Mouse (Mus musculus) lung, adult 2 months (tissue): Measurements from ENCODE around the gene Syndig1l. TPM values are rescaled to one million over a fixed set of nuclear protein-coding genes. Genes with fewer than 3 reads are reported as not detected.

Experiments used
- DNase-seq: peaks from one replicate; pipeline ENCODE4 v3.0.0; 2022
- H3K4me1 ChIP-seq: fragments of 200-500 bp; 2 replicates; pipeline ENCODE4 v1.6.1; 2011; ENCODE audit warnings: low read length; ENCODE audit not compliant: control insufficient read depth, insufficient read depth
- H3K4me3 ChIP-seq: fragments of 200-500 bp; replicated peaks from 2 replicates; pipeline ENCODE3; 2011; ENCODE audit warnings: low read depth, mild to moderate bottlenecking, control low read depth, low read length; ENCODE audit errors: extremely low read depth
- CTCF ChIP-seq: fragments of 200-500 bp; IDR thresholded peaks from 2 replicates; pipeline ENCODE4 v1.5.1; 2011; ENCODE audit warnings: mild to moderate bottlenecking, low read length, control low read depth; ENCODE audit not compliant: insufficient read depth
- POLR2A ChIP-seq: fragments of 200-500 bp; IDR thresholded peaks from 2 replicates; pipeline ENCODE4 v1.6.1; 2011; ENCODE audit warnings: low read depth, mild to moderate bottlenecking, control low read depth, low read length, borderline replicate concordance; ENCODE audit errors: extremely low read depth
- WGBS: fragments of 180-500 bp; shearing (Covaris S2); methylation state at CpG from one replicate; pipeline ENCODE4 v1.1.7; 2018; 5-methylcytosine and 5-hydroxymethylcytosine counted together
- polyA plus RNA-seq: library from polyadenylated mRNA; depleted of rRNA; stranded (reverse); fragments of >200 nt; gene quantifications from 2 replicates; pipeline ENCODE4 v1.2.3, GENCODE M21; 2012

Syndig1l gene
- polyA plus RNA-seq, 1 experiment: not detected

DNA sequence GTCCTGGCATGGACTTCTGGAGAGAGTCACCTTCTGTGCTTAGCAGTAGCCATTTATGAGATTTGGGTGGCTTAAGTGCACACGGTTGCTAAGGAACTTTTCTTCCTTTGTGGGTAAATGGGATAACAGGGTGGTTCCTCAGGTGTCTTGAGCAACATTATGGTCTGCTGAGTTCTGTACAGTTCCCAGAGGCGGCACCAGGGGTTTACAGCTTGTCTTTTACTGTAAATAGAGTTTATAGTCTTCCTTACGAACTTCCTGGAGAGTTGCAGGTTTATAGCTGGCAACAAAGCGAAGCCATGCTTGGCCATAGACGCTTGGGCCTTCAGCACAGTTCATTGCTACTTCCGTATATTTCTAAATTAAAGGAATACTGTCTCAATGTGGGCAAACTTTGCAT is 15.9 kb upstream of the Syndig1l start:
- no peak for TF ChIP-seq CTCF
- no peak for TF ChIP-seq POLR2A
- no peak overlapping the region for H3K4me3 ChIP-seq
- H3K4me1 ChIP-seq: no peaks in the 10 kb centered on the region
- 78% methylated on average over 6 of the region's 6 CpGs for WGBS
- no peak for DNase-seq

DNA sequence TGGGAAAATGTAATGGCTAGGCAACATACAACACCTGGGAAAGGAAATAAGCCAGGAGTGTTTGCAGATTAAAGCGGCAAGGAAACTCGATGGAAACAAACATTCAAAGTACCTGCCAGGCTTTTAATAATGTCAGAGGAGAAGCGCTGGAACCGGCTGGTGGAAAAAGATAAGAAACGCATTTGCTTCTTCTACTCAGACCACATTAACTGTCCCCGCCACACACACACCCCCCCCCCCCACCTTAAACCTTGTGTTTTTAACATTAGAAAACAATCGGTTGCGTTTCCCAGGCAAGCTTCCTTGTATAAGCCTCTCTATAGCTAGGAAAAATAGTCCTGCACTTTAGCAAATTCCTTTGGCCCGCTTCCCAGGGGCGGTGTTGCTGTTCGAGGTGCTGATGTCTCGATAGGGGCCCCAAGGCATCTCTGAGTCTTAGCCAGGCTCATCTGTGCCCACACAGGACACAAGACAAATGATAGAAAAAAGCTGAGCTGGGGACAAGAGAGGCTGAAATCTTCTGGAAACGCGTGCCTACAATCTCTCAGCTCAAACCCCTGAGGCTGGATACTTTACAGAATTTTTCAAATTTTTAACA is 11.3 kb upstream of the Syndig1l start:
- peak; percentile 26 for DNase-seq
- Histone ChIP-seq H3K4me3 (no peak overlapping the region), H3K4me1 (no peaks in the 10 kb centered on the region)
- 16% methylated on average over 14 of the region's 14 CpGs for WGBS
- TF ChIP-seq CTCF (no peak), POLR2A (no peak)

DNA sequence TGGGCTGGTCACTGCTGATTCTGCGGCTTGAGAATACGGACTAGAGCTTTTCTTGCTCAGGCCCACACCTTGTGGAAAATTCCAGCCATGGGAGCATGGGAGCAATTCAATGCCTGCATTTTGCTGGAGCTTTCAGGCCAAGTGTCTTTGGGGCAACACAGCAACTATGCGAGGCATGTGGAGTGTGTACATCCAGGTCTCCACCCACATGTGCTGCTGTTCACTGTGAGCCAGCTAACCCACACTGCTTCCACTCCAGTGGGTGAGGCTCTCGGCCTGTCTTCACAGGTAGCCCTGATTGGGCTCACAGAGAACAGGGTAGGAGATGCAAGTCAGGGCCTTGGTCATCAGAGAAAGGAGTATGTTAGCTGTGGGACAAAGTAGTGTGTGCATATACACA is 9.2 kb upstream of the Syndig1l start:
- Histone ChIP-seq H3K4me1 (no peaks in the 10 kb centered on the region), H3K4me3 (no peak overlapping the region)
- TF ChIP-seq CTCF (no peak), POLR2A (no peak)
- DNase-seq: peak; percentile 24
- 66% methylated on average over 4 of the region's 4 CpGs for WGBS

DNA sequence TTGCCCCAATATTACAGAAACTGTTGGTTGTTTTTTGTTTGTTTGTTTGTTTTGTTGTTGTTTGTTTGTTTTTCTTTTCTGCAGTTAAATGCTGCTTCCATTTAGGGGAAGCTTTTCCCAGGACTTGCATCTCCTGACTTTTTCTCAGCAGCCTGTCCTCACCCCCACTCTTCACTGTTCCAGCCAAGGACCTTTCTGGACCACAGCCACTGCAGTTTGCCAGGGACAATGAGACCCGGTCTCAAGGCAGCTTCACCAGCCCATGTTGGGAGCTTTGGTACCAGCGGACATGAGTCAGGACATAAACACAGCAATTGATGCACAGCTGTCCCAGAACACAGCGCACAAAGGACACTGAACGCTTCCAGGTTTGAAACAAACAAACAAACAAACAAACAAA is 8.3 kb upstream of the Syndig1l start:
- DNase-seq: no peak
- Histone ChIP-seq H3K4me3 (no peak overlapping the region), H3K4me1 (no peaks in the 10 kb centered on the region)
- no peak for TF ChIP-seq CTCF
- no peak for TF ChIP-seq POLR2A
- WGBS: 66% methylated on average over 4 of the region's 4 CpGs

DNA sequence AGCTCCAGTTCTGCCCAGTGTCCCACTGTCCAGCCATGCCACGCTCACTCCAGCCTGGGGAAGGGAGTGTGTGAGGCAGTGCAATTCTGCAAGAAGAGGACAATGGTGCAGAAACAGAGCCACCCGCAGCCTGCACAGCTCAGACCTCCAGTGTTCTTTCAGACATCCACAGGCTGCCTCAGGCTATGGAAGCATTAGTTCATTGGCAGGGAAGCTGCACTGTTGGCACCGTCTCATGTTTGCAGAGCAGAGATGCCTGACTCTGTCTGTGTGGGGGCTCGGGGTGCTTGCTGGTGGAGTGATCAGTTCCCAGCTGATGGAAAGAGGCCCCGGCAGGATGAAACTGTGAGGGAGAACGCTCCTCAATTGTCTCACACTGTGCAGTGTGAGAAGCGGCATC is 4.0 kb upstream of the Syndig1l start:
- no peak for DNase-seq
- WGBS: 62% methylated on average over 7 of the region's 7 CpGs
- H3K4me3 ChIP-seq: no peak overlapping the region
- TF ChIP-seq CTCF (no peak), POLR2A (no peak)
- H3K4me1 ChIP-seq: no peaks in the 10 kb centered on the region

DNA sequence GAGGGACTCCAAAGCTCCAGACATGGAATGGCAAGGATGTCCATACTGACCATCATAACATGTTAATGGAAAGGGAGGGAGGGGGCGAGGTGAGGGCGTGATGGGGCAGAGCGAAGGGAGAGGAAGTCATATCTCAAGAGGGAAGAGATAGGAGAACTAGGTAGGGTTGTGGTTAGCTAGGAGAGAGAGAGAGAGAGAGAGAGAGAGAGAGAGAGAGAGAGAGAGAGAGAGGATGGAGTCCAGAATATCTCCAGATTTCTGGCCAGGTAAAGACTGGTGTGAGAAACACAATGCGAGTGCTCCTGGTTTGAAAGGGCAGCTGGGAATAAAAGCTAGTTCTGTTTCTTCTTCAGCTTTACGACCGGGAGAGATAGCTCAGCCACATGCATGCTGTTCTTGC is 6.5 kb downstream of the Syndig1l start:
- 79% methylated on average over 6 of the region's 6 CpGs for WGBS
- no peak for TF ChIP-seq POLR2A
- Histone ChIP-seq H3K4me1 (no peaks in the 10 kb centered on the region), H3K4me3 (no peak overlapping the region)
- no peak for DNase-seq

DNA sequence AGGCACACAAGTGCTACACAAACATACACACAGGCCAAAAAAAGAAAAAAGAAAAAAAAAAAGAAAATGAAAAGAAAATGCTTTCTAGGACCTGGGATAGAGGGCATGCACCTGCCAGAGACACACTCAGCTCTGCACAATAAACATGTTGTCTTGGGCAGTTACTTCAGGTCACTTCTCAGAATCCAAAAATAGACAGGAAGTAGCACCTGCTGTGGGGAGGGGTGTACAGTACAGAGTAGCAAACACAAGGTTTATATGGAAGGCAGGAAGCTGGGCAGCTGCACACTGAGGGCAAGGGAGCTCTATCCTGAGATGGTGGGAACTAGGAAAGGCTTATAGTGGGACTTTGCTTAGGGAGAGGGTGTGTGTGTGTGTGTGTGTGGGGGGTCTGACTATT is 7.3 kb downstream of the Syndig1l start:
- H3K4me1 ChIP-seq: no peaks in the 10 kb centered on the region
- no peak for DNase-seq
- TF ChIP-seq CTCF (no peak), POLR2A (no peak)
- no peak overlapping the region for H3K4me3 ChIP-seq

DNA sequence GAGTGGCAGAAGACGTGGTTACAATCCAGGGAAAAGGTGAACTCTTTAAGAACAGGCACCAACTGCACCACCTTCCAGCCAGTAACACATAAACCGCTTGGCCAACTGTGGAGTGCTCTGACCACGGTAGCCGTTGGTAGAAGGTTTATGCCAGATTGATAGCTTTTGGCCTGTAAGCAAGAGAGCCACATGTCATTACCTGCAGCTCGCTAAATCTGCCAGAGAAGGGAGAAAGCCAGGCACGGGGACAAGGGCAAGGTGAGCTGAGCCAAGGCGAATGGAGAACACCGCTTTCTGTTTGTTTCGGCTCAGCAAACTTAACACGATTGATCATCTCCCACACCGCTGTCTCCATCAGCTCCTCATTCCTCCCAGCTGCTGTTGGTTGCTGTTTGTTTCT is 9.6 kb downstream of the Syndig1l start:
- TF ChIP-seq CTCF: no peak
- TF ChIP-seq POLR2A: no peak
- Histone ChIP-seq H3K4me1 (no peaks in the 10 kb centered on the region), H3K4me3 (no peak overlapping the region)
- 79% methylated on average over 11 of the region's 11 CpGs for WGBS
- DNase-seq: no peak

DNA sequence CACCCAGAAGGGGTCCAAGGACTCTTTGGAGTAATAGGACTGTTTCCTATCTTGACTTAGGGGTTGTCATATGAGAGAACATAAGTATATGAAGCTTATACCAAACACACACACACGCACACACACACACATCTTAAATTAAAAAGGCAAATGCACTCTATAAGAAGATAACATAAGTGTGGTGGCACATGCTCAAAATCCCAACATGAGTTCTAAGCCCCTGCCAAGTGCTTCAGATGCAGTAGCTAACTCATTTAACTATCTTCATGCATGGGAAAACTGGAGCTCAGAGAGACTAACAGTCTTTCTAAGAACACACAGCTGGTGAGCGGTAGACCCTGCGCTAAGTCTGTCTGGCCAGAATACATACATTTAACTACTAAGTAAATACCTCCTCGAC is 11.1 kb downstream of the Syndig1l start:
- no peak overlapping the region for H3K4me3 ChIP-seq
- TF ChIP-seq CTCF (no peak), POLR2A (no peak)
- no peaks in the 10 kb centered on the region for H3K4me1 ChIP-seq
- DNase-seq: no peak
- WGBS: 81% methylated on average over 4 of the region's 4 CpGs

DNA sequence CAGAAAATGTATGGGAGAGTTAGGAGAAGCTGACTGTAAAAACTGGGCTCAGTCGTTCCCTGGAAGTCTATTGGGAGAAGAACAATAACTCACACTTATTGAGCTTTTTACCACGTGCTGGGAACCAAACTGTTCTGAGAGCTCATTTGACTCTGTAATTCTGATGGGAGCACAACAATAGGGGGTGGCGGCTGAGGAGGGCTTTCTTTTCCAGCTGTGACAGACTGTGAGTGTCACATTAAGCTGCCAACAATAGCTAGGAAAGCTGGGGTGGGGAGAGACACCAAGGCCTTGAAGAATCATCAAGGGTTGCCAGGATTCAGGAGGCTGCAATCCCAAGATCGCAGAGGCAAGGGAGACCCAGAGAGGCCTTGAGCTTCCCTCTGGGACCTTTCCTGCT is 12.5 kb downstream of the Syndig1l start:
- H3K4me1 ChIP-seq: no peaks in the 10 kb centered on the region
- TF ChIP-seq POLR2A (no peak), CTCF (no peak)
- no peak overlapping the region for H3K4me3 ChIP-seq
- DNase-seq: no peak
- WGBS: 49% methylated on average over 4 of the region's 4 CpGs
